Mouse (Mus musculus) monocyte, adult 5-6 weeks (primary cell): Measurements from ENCODE around the gene Olfr1128. TPM values are rescaled to one million over a fixed set of nuclear protein-coding genes. Genes with fewer than 3 reads are reported as not detected.
"Not testable (repeated sequence)": the region's sequence is repeated elsewhere in the genome, so short reads cannot be mapped to it uniquely, and the experiment has no call there.

Experiments
- ATAC-seq: fragments of 153-309, 156-312 bp; replicated peaks from 2 replicates; pipeline ENCODE4 v1.8.0; 2017; ENCODE audit warnings: mild to moderate bottlenecking; ENCODE audit not compliant: low TSS enrichment, insufficient number of reproducible peaks, severe bottlenecking, poor library complexity, low FRiP score
- total RNA-seq: library from RNA; stranded (forward); fragments of 200-1000, 200-491, 200-594 nt; gene quantifications from 3 replicates; pipeline ENCODE4 v1.2.3, GENCODE M21; 2017

Olfr1128 gene
- total RNA-seq = not detected in 3 replicates

GRCm38 (mm10) chr2:87545442-87545841, at the start of gene Olfr1128:
Gene Olfr1128, minus strand, starts transcription at chr2:87545542.
- no peak for ATAC-seq

GRCm38 (mm10) chr2:87573602-87574001, 28.3 kb upstream of the Olfr1128 start, which contains the start of gene Olfr1129:
Gene Olfr1129, plus strand, starts transcription at chr2:87573902.
- ATAC-seq = not testable (repeated sequence)

GRCm38 (mm10) chr2:87534826-87535225, 10.5 kb downstream of the Olfr1128 start:
- ATAC-seq = no peak

- no peak for ATAC-seq
Observed at GRCm38 (mm10) chr2:87531496-87531895, 13.8 kb downstream of the Olfr1128 start, which contains the start of gene Olfr153. Gene Olfr153, plus strand, starts transcription at chr2:87531796.

- ATAC-seq = 0 out of 2 replicates have a peak, but pooled peaks have one; percentile 40
Observed at GRCm38 (mm10) chr2:87525899-87526616, 19.3 kb downstream of the Olfr1128 start.

- ATAC-seq = no peak
Observed at GRCm38 (mm10) chr2:87520651-87521050, 24.7 kb downstream of the Olfr1128 start.

- ATAC-seq = no peak
Observed at GRCm38 (mm10) chr2:87516581-87516980, 28.8 kb downstream of the Olfr1128 start.

- no peak for ATAC-seq
Observed at GRCm38 (mm10) chr2:87515457-87516060, 29.8 kb downstream of the Olfr1128 start.

GRCm38 (mm10) chr2:87515046-87515445, 30.3 kb downstream of the Olfr1128 start:
- no peak for ATAC-seq

GRCm38 (mm10) chr2:87506265-87506664, 39.1 kb downstream of the Olfr1128 start, which contains the start of gene Pramel6:
Gene Pramel6, plus strand, starts transcription at chr2:87506565.
- no peak for ATAC-seq

GRCm38 (mm10) chr2:87496993-87497392, 48.3 kb downstream of the Olfr1128 start, which contains the start of gene Pramel7:
Gene Pramel7, minus strand, starts transcription at chr2:87497093.
- not testable (repeated sequence) for ATAC-seq

Other genes starting within 250 kb of the Olfr1128 start
- not detected in 3 replicates for gene Olfr1118, start 238.0 kb downstream of the Olfr1128 start, total RNA-seq
- not detected in 3 replicates for gene Olfr1120, start 190.7 kb downstream of the Olfr1128 start, total RNA-seq
- not detected in 3 replicates for gene Olfr1121, start 175.6 kb downstream of the Olfr1128 start, total RNA-seq
- not detected in 3 replicates for gene Olfr1122, start 159.7 kb downstream of the Olfr1128 start, total RNA-seq
- gene Olfr1123, start 128.9 kb downstream of the Olfr1128 start, total RNA-seq = not detected in 3 replicates
- gene Olfr1124, start 115.3 kb downstream of the Olfr1128 start, total RNA-seq = not detected in 3 replicates
- not detected in 3 replicates for gene Olfr1126, start 91.6 kb downstream of the Olfr1128 start, total RNA-seq
- not detected in 3 replicates for gene Pramel7, start 48.4 kb downstream of the Olfr1128 start, total RNA-seq
- not detected in 3 replicates for gene Pramel6, start 39.0 kb downstream of the Olfr1128 start, total RNA-seq
- not detected in 3 replicates for gene Olfr153, start 13.7 kb downstream of the Olfr1128 start, total RNA-seq
- gene Olfr1129, start 28.4 kb upstream of the Olfr1128 start, total RNA-seq = not detected in 3 replicates
- not detected in 3 replicates for gene Olfr1130, start 60.7 kb upstream of the Olfr1128 start, total RNA-seq
- gene Olfr1131, start 81.6 kb upstream of the Olfr1128 start, total RNA-seq = not detected in 3 replicates
- gene Olfr1132, start 92.0 kb upstream of the Olfr1128 start, total RNA-seq = not detected in 3 replicates
- not detected in 3 replicates for gene Olfr1133, start 101.8 kb upstream of the Olfr1128 start, total RNA-seq
- not detected in 3 replicates for gene Olfr1134, start 112.9 kb upstream of the Olfr1128 start, total RNA-seq
- not detected in 3 replicates for gene Olfr1135, start 128.1 kb upstream of the Olfr1128 start, total RNA-seq
- gene Olfr1136, start 148.4 kb upstream of the Olfr1128 start, total RNA-seq = not detected in 3 replicates
- gene Olfr1137, start 167.6 kb upstream of the Olfr1128 start, total RNA-seq = not detected in 3 replicates
- not detected in 3 replicates for gene Olfr1138, start 194.4 kb upstream of the Olfr1128 start, total RNA-seq
- not detected in 3 replicates for gene Olfr1140, start 198.2 kb upstream of the Olfr1128 start, total RNA-seq
- gene Olfr1141, start 208.4 kb upstream of the Olfr1128 start, total RNA-seq = not detected in 3 replicates
- 1.2 TPM in 1 of 3 replicates, not detected in the others for gene Olfr152, start 233.9 kb upstream of the Olfr1128 start, total RNA-seq